Mouse (Mus musculus): ENCODE results near the gene Gm3138. TPM values are rescaled to one million over a fixed set of nuclear protein-coding genes. Genes with fewer than 3 reads are reported as not detected.

The Gm3138 gene
- not detected in 2 replicates for polyA plus RNA-seq (2015; fragmentation: Nextera tagmentation; extraction: Ambion mirVana)

DNA sequence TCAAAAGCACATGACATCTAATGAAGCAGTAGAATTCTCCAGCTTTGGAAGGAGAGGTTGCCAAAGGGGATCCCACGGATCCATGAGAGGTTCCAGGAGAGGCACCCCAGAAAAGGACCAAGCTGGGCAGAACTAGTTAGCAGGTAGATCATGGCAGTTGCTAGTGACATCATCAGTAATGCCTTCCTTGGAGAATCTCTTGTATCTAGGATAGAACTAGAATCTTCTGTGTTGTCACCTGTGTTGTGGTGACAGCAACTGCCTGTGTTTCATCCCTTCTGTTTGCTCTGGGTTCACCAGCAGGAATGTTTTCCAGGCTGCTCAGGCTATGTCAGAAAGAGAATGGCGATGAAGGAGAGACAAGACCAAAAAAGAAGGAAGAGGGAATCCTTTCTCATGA lies at the start of gene Gm3138:
TSS of gene Gm3138 (plus strand) at position 301 of the 400 bp plus-strand sequence.

Other genes with a start within 250 kb of the Gm3138 start
- 2.2 and 4.6 TPM in 2 replicates for gene Gm5796, start 225.7 kb upstream of the Gm3138 start, polyA plus RNA-seq (2015; fragmentation: Nextera tagmentation; extraction: Ambion mirVana)
- gene Gm3115, start 165.5 kb upstream of the Gm3138 start, polyA plus RNA-seq (2015; fragmentation: Nextera tagmentation; extraction: Ambion mirVana), result not detected in 2 replicates
- gene Gm8108, start 139.1 kb upstream of the Gm3138 start, polyA plus RNA-seq (2015; fragmentation: Nextera tagmentation; extraction: Ambion mirVana), result 3.8 and 4.1 TPM in 2 replicates
- gene Gm3127, start 84.6 kb upstream of the Gm3138 start, polyA plus RNA-seq (2015; fragmentation: Nextera tagmentation; extraction: Ambion mirVana), result not detected in 2 replicates
- 5.8 and 10.8 TPM in 2 replicates for gene Gm2974, start 67.1 kb upstream of the Gm3138 start, polyA plus RNA-seq (2015; fragmentation: Nextera tagmentation; extraction: Ambion mirVana)
- 0.15 TPM in 1 of 2 replicates, not detected in the other for gene Gm3149, start 67.7 kb downstream of the Gm3138 start, polyA plus RNA-seq (2015; fragmentation: Nextera tagmentation; extraction: Ambion mirVana)
- gene 2610042L04Rik, start 85.1 kb downstream of the Gm3138 start, polyA plus RNA-seq (2015; fragmentation: Nextera tagmentation; extraction: Ambion mirVana), result 4.2 and 4.7 TPM in 2 replicates
- gene Gm3159, start 147.9 kb downstream of the Gm3138 start, polyA plus RNA-seq (2015; fragmentation: Nextera tagmentation; extraction: Ambion mirVana), result not detected in 2 replicates
- 4.5 and 4.7 TPM in 2 replicates for gene Gm3164, start 165.8 kb downstream of the Gm3138 start, polyA plus RNA-seq (2015; fragmentation: Nextera tagmentation; extraction: Ambion mirVana)
- gene Gm3173, start 181.4 kb downstream of the Gm3138 start, polyA plus RNA-seq (2015; fragmentation: Nextera tagmentation; extraction: Ambion mirVana), result 0.53 TPM in 1 of 2 replicates, not detected in the other
- gene Gm3182, start 232.1 kb downstream of the Gm3138 start, polyA plus RNA-seq (2015; fragmentation: Nextera tagmentation; extraction: Ambion mirVana), result not detected in 2 replicates